Mouse (Mus musculus): ENCODE data around the gene Kcnq2. TPM values are rescaled to one million over a fixed set of nuclear protein-coding genes. Genes with fewer than 3 reads are reported as not detected.

The Kcnq2 gene
- polyA plus RNA-seq, 1 experiment from 2014 or later = 0.59 TPM

DNA sequence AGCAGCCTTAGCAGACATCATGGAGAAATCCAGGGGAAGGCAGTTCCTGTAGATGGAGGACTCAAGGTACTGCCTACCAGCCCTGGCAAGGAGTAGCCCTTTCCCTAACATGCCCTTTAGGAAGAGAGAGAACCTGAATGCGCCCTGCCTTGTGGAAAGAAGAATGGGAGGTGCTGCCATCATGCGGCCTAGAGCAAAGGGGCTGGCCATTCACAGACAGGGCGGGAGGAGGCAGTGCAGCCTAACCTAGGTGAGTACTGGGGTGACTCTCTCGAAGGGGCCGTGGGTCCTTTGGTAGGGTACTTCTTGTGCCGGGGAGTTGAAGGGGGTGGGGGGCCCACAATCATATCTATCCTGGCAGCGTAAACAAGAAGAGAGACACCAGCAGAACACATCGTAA lies 50.1 kb downstream of the Kcnq2 start:
- Histone ChIP-seq H3K4me3 (no peak overlapping the region), H3K27ac (no peak overlapping the region), H3K4me1 (0 out of 2 replicates have a peak, but pooled peaks cover 4% of the 10 kb centered on the region), H3K36me3 (no peaks in the 10 kb centered on the region), H3K9ac (no peak overlapping the region), H3K4me2 (no peak overlapping the region), H3K27me3 (no peaks in the 10 kb centered on the region), H3K9me3 (no peaks in the 10 kb centered on the region)
- WGBS = 62% methylated on average over 8 of the region's 8 CpGs
- ATAC-seq (ENCODE audit: insufficient number of reproducible peaks, insufficient read depth, low FRiP score, low TSS enrichment, low read depth) = no peak

DNA sequence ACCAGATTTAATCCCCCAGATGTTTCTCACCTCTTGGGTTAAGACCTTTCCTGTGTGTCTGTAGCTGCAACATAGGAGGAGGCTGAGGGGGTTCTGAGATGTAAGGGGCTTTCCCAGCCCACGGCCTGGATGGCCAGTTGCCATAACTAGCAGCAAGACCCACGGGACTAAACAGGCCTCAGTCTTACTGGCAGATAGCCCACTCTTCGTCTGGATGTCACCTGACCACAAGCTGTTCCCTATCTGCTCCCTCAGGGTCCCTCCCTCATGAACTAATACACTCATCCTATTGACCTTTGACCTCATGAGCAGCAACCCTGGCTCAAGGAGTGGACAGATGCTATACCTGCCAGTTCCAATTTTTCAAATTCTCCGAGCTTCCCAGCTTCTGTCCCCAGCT lies 51.2 kb downstream of the Kcnq2 start:
- ATAC-seq (ENCODE audit: insufficient number of reproducible peaks, insufficient read depth, low FRiP score, low TSS enrichment, low read depth) = no peak

DNA sequence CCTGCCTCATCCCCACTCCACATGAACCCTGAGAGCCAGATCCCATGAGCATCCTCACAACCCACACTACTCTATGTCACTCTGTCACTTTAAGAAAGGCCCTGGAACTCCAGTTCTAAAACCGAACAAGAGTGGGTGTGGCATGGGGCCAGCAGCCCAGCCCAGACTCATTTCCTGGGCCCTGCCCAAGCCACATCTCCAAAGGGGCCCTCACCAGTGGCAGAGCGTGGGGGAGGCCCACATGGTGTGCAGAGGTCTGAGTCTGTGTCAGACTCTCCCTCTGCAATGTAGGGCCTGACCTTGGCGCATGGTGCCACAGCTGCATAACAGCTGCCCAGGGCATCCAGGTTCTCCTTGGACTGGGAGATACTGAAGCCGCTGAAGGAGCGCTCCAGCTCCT lies 54.2 kb downstream of the Kcnq2 start:
- no peak overlapping the region for H3K4me3 ChIP-seq
- H3K36me3 ChIP-seq = no peaks in the 10 kb centered on the region
- H3K9me3 ChIP-seq = no peaks in the 10 kb centered on the region
- H3K27me3 ChIP-seq = no peaks in the 10 kb centered on the region
- H3K4me2 ChIP-seq = no peak overlapping the region
- H3K27ac ChIP-seq = no peak overlapping the region
- WGBS = 61% methylated on average over 5 of the region's 5 CpGs
- H3K9ac ChIP-seq = no peak overlapping the region
- 0 out of 2 replicates have a peak, but pooled peaks cover 4% of the 10 kb centered on the region for H3K4me1 ChIP-seq
- ATAC-seq (ENCODE audit: insufficient number of reproducible peaks, insufficient read depth, low FRiP score, low TSS enrichment, low read depth) = no peak

More for the DNA sequence above, 51.2 kb downstream of the Kcnq2 start:
- Histone ChIP-seq H3K4me3 (no peak overlapping the region), H3K4me2 (no peak overlapping the region), H3K27ac (no peak overlapping the region), H3K9me3 (no peaks in the 10 kb centered on the region), H3K36me3 (no peaks in the 10 kb centered on the region), H3K27me3 (no peaks in the 10 kb centered on the region), H3K4me1 (0 out of 2 replicates have a peak, but pooled peaks cover 4% of the 10 kb centered on the region), H3K9ac (no peak overlapping the region)
- WGBS = 52% methylated on average over 4 of the region's 4 CpGs

DNA sequence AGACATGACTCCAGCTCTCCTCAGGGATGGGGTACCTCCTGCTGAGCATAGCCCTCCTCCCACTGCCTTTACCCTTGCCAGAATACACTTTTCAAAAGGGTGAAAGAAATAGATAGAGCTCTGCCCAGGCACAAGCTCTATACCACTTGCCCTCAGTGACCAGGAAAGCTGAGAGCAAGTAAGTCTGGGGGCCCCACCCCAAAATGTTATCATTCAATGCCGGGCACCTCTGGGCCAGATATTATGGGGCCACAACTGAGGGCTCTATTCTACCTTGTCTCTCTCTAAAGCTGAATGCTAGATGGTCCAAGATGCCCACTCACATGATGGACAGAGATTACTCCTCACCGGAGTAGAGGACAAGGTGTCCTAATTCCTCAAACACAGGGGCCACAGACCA lies 55.6 kb downstream of the Kcnq2 start:
- H3K27me3 ChIP-seq = no peaks in the 10 kb centered on the region
- no peak for ATAC-seq (ENCODE audit: insufficient number of reproducible peaks, insufficient read depth, low FRiP score, low TSS enrichment, low read depth)
- no peak overlapping the region for H3K27ac ChIP-seq

DNA sequence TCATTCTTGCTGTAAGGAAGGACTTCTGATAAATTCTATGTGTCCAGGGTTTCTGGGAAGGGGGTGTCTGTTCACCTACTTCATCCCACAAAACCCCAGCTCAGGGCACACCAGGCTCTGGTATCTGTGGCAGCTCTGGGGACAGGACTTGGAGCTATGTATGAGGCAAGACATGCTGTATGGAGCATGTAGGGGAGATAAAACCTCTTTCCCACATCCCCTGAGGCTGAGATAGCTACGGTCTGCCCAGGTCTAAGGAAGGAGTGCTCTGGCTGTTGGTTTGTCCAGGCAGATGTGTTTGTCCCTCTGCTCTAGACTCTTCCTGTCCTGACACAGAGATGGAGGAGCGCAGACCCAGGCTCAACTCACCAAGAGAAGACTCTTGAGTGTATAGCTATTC lies 56.2 kb downstream of the Kcnq2 start:
- Histone ChIP-seq H3K27ac (no peak overlapping the region), H3K4me1 (0 out of 2 replicates have a peak, but pooled peaks cover 4% of the 10 kb centered on the region), H3K27me3 (no peaks in the 10 kb centered on the region), H3K4me2 (no peak overlapping the region), H3K9ac (no peak overlapping the region), H3K36me3 (no peaks in the 10 kb centered on the region), H3K4me3 (no peak overlapping the region), H3K9me3 (no peaks in the 10 kb centered on the region)
- no peak for ATAC-seq (ENCODE audit: insufficient number of reproducible peaks, insufficient read depth, low FRiP score, low TSS enrichment, low read depth)
- 77% methylated on average over 2 of the region's 2 CpGs for whole genome bisulfite sequencing

More for the DNA sequence above, 55.6 kb downstream of the Kcnq2 start:
- Histone ChIP-seq H3K36me3 (no peaks in the 10 kb centered on the region), H3K9me3 (no peaks in the 10 kb centered on the region), H3K4me1 (0 out of 2 replicates have a peak, but pooled peaks cover 4% of the 10 kb centered on the region), H3K9ac (no peak overlapping the region), H3K4me3 (no peak overlapping the region), H3K4me2 (no peak overlapping the region)
- WGBS = 79% methylated on average over 2 of the region's 2 CpGs

DNA sequence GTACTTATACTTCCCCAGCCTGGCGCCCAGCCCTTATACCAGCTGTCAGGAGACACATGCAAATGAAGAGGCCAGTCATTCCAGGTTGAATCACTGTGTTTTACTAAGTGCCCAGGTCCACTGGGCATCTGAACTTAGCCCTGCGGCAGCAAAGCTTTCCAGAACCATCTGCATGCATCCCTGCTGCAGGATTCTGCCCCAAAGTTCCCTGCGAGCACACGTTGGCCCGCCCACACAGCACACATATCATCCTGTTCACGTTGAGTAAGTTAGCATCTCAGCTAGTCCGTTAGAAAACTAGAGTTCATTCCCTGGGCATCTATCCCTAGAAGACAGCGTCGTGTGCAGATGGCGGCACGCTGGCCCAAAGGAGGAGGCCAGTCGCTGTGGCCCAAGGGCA lies 59.6 kb downstream of the Kcnq2 start:
- Histone ChIP-seq H3K4me3 (no peak overlapping the region), H3K4me2 (no peak overlapping the region), H3K27me3 (no peaks in the 10 kb centered on the region), H3K9ac (no peak overlapping the region), H3K4me1 (no peaks in the 10 kb centered on the region), H3K36me3 (no peaks in the 10 kb centered on the region), H3K9me3 (no peaks in the 10 kb centered on the region), H3K27ac (no peak overlapping the region)
- WGBS = 86% methylated on average over 12 of the region's 12 CpGs
- ATAC-seq (ENCODE audit: insufficient number of reproducible peaks, insufficient read depth, low FRiP score, low TSS enrichment, low read depth) = no peak

DNA sequence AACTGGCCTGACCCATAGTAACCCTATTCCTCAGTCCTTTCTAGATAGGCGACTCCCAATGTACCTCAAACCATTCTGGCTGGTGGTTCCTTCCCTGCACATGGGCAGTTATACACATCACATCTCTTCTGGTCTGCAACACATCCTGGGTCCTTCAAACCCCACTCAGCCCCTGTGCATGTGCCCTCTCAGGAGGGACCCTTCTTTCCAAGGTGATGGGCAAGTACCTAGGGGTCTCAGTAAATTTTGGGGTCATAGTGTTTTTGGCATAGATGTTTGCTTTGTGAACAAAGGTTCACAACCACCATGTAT lies 62.7 kb downstream of the Kcnq2 start:
- Histone ChIP-seq H3K9ac (no peak overlapping the region), H3K36me3 (no peaks in the 10 kb centered on the region), H3K4me1 (no peaks in the 10 kb centered on the region), H3K27ac (no peak overlapping the region), H3K27me3 (no peaks in the 10 kb centered on the region), H3K9me3 (no peaks in the 10 kb centered on the region), H3K4me3 (no peak overlapping the region), H3K4me2 (no peak overlapping the region)
- WGBS = 0% methylated on average over 1 of the region's 1 CpGs
- no peak for ATAC-seq (ENCODE audit: insufficient number of reproducible peaks, insufficient read depth, low FRiP score, low TSS enrichment, low read depth)

DNA sequence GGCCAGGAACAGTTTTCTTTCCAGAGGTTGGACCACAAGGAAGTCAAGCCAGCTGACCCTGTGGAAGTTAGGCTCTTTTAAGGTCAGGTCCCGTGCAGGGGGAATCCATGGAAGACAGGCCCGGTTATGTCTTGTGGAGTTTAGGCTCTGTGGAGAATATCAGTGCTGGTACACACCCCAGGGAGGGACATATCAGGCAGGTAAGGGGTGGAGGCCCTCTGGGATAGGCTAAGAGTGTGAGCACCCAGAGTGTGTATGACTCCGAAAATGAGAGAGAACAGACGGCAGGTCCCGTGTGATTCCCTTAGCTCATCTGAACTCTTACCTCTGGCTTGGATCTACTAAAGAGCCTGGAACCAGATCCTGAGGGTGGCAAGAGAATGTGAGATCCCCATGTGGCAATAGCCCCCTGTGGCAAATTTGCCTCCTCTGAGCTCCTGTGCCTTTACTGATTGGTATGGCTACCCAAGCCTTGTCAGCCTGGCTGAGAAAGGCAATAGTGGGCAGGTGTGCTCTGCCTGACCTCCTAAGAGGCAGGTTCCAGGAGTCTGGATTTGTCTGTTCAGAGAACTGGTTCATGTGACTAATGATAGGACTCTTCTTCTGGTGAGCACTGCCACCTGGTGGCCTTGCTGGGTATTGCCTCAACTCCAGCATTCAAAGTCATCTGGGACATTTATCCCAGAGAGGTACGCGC lies 63.2 kb downstream of the Kcnq2 start:
- H3K27ac ChIP-seq = no peak overlapping the region
- no peak overlapping the region for H3K4me2 ChIP-seq
- 53% methylated on average over 7 of the region's 7 CpGs for WGBS
- no peak overlapping the region for H3K4me3 ChIP-seq
- no peaks in the 10 kb centered on the region for H3K36me3 ChIP-seq
- no peak; the same call in 1 of the 2 replicates for ATAC-seq (ENCODE audit: insufficient number of reproducible peaks, insufficient read depth, low FRiP score, low TSS enrichment, low read depth)
- H3K27me3 ChIP-seq = no peaks in the 10 kb centered on the region
- no peaks in the 10 kb centered on the region for H3K9me3 ChIP-seq
- no peaks in the 10 kb centered on the region for H3K4me1 ChIP-seq
- no peak overlapping the region for H3K9ac ChIP-seq

DNA sequence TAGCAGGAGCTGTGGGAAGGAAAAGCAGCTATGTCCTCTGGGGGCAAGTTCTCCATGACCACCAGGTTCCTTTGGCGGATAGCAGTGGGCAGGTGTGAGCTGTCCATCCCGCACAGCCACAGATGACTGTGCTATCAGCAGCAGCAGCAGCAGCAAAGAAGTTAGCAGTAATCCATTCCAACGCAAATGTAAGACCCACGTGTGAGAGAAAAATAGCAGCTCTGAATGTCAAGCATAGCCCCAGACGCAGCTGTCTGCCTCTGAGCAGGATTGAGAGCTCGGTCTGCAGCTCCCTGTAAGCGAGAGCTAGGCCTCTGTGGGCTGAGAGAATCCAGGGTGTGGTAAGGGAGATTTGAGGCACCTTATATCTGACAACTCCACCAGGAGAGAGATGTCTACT lies 65.0 kb downstream of the Kcnq2 start:
- Histone ChIP-seq H3K4me2 (no peak overlapping the region), H3K4me1 (no peaks in the 10 kb centered on the region), H3K27me3 (no peaks in the 10 kb centered on the region), H3K36me3 (no peaks in the 10 kb centered on the region), H3K9me3 (no peaks in the 10 kb centered on the region), H3K27ac (no peak overlapping the region), H3K4me3 (no peak overlapping the region), H3K9ac (no peak overlapping the region)
- no peak for ATAC-seq (ENCODE audit: insufficient number of reproducible peaks, insufficient read depth, low FRiP score, low TSS enrichment, low read depth)
- WGBS = 56% methylated on average over 7 of the region's 7 CpGs

DNA sequence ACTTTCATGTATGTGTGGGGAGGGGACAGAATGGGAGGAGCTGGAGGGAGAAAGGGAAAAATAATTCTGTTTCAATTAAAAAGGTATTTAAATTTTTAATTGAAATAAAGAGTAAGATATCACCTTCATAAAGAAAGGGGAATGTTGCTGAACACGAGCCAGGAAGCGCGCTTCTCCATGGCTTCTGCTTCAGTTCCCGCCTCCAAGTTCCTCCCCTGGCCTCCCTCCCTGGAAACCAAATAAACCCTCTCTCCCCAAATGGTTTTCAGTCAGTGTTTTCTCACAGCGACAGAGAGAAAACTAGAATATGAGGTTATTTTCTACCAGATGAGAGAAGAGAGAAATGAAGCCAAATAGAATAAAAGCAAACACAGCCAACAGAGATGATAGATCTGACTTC lies 66.6 kb downstream of the Kcnq2 start:
- Histone ChIP-seq H3K4me3 (no peak overlapping the region), H3K27me3 (no peaks in the 10 kb centered on the region), H3K9ac (no peak overlapping the region), H3K9me3 (no peaks in the 10 kb centered on the region), H3K4me1 (no peaks in the 10 kb centered on the region), H3K4me2 (no peak overlapping the region), H3K36me3 (no peaks in the 10 kb centered on the region), H3K27ac (no peak overlapping the region)
- 74% methylated on average over 5 of the region's 5 CpGs for WGBS
- no peak for ATAC-seq (ENCODE audit: insufficient number of reproducible peaks, insufficient read depth, low FRiP score, low TSS enrichment, low read depth)

DNA sequence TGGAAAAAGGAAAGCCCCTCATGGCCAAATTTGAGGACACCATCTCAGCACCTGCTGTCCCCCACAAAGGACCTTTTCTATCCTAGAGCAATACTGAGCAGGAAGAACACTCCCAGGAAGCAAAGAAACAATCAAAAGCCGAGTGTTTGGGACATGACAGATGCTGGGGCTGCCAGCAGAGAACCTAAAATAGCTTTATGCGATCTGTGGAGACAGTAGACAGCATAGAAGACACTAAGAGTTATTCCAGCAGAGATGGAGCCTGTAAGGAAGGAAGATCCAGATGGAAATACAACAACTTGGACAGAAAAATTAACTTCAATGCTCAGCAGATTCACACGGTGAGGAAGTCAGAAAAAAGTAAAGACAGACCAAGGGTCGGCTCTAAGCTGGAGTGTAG lies 69.3 kb downstream of the Kcnq2 start:
- H3K27me3 ChIP-seq = peaks cover 7% of the 10 kb centered on the region; the same call in 1 of the 2 replicates
- no peak overlapping the region for H3K9ac ChIP-seq
- H3K27ac ChIP-seq = no peak overlapping the region
- H3K4me3 ChIP-seq = no peak overlapping the region
- WGBS = 56% methylated on average over 4 of the region's 4 CpGs
- no peaks in the 10 kb centered on the region for H3K4me1 ChIP-seq
- ATAC-seq (ENCODE audit: insufficient number of reproducible peaks, insufficient read depth, low FRiP score, low TSS enrichment, low read depth) = no peak
- H3K36me3 ChIP-seq = no peaks in the 10 kb centered on the region
- H3K9me3 ChIP-seq = no peaks in the 10 kb centered on the region
- H3K4me2 ChIP-seq = no peak overlapping the region

DNA sequence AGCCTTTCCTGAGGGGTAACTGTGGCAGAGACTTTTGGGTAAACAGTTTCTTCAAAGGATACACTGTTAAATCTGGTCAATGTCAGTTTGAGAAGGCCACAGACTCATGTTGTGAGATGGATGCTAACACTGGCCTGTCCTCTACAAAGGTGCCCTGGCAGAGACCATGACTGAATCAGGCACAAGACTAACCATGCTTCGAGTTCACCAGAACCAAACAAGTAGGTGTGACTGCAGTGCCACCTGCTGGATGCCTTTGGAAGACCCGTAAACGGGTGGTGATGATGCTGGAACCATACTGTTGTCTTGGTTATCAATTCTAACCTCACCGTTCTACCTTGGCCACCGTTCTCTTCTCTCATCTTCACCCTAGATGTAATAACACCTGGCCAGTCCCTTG lies 75.0 kb downstream of the Kcnq2 start:
- H3K27ac ChIP-seq = no peak overlapping the region
- WGBS = 15% methylated on average over 5 of the region's 5 CpGs
- no peak overlapping the region for H3K4me2 ChIP-seq
- peaks cover 9% of the 10 kb centered on the region; the same call in 1 of the 2 replicates for H3K27me3 ChIP-seq
- H3K4me3 ChIP-seq = no peak overlapping the region
- H3K9ac ChIP-seq = no peak overlapping the region
- no peaks in the 10 kb centered on the region for H3K9me3 ChIP-seq
- H3K36me3 ChIP-seq = no peaks in the 10 kb centered on the region
- ATAC-seq (ENCODE audit: insufficient number of reproducible peaks, insufficient read depth, low FRiP score, low TSS enrichment, low read depth) = no peak
- 0 out of 2 replicates have a peak, but pooled peaks cover 3% of the 10 kb centered on the region for H3K4me1 ChIP-seq

Data from embryonic facial prominence, embryonic 13.5 days (tissue).